Mouse (Mus musculus): Measurements from ENCODE around the gene C130074G19Rik.

The C130074G19Rik gene

DNA sequence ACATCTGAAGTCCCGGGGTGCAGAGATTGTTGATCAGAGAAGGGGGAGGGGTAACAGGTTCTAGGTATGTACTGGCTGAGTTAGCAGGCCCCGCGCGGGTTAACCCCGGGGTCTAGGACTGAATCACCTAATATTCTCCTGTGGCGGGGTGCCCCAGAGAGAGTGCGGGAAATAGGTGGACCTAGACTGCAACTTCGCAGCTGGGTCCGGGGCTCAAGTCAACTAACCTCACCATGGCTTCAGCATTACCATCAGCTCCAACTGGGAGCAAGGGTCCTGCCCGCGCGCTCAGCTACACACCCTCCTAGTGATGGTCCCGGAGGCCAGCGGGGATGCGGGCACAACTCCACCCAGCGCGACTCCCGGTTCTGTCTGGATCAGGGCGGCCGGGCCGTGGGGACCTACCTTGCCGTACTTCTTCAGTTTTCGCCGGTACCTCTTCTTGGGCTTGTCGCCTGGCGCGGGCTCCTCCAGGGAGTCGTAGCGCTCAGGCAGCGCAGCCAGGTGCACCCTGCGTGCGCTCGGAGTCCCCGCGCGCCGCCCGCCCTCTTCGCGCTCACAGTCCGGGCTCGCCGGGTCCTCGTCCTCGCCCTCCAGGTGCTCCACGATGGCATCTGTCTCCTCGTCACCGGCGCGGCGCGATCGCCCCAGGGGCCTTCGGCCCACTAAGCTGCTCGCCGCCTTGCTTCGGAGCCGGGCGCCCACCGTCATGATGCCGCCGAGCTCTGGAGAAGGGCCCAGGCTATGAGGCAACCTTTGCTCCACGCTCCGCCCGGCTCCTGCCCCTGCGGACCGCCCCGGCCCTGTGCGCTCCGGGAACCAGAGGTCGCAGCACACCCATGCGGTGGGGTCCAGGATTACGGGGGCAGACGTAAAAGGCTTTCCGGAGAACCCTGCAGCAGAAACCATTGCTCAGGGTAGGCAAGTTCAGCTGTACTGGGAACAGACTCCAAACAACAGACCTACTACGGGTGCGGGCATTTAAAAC lies at the start of gene C130074G19Rik:
C130074G19Rik (minus strand) TSS at position 938 of the 988 bp plus-strand sequence.
- TF ChIP-seq GATA4 (IDR thresholded peaks at IDR 0.05; ENCODE audit: insufficient replicate concordance, low read length), result no peak

DNA sequence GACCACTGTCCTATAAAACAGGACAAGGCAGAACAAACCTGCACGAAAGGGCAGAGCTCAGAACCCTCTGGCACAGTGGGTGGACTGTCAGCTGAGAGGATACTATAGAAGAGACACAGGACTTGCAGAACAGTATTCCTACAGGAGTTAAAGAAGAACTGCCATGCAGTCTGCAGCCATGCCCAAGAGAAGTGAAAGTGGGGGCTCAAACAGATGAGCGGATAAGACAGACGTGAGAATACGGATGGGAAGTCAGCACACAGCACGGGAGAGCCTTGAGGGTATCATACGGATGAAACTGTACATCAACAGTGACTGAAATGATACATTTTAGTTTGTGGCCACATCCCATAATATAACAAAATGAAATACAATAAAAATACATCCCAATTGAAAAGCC lies 48.1 kb upstream of the C130074G19Rik start:
- TF ChIP-seq GATA4 (IDR thresholded peaks at IDR 0.05; ENCODE audit: insufficient replicate concordance, low read length), result no peak

DNA sequence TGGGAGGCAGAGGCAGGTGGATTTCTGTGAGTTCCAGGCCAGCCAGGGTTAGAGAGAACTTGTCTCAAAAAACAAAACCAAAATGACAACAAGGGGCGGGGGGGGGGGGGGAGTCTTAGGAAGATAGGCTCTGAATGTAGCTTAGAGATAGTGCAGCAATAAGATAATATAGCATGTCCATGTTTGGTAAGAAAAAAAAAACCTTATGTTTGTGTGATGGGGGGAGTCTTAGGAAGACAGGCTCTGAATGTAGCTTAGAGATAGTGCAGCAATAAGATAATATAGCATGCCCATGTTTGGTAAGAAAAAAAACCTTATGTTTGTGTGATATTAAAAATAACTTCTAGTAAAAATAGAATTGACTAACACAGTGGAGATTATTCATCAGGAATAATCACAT lies 45.4 kb upstream of the C130074G19Rik start:
- no peak for TF ChIP-seq GATA4 (IDR thresholded peaks at IDR 0.05; ENCODE audit: insufficient replicate concordance, low read length)

DNA sequence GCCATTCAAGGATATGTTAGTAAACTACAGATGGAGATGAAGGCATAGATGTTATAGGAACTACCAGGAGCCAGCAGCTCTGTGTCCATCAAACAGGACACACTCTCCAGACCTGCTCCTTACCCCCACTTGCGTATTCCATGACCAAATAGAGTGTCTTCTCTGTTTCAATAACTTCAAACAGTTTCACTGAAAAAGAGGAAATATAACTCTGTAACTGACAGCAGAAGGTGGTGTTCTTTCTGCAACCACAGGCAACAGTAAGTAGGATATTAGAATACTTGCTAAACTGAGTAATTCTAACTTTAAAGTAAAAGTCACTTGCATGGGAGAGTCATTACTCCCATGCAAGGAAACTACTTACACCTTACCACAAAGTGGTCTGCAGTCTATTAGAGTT lies 44.9 kb upstream of the C130074G19Rik start:
- no peak for TF ChIP-seq GATA4 (IDR thresholded peaks at IDR 0.05; ENCODE audit: insufficient replicate concordance, low read length)

DNA sequence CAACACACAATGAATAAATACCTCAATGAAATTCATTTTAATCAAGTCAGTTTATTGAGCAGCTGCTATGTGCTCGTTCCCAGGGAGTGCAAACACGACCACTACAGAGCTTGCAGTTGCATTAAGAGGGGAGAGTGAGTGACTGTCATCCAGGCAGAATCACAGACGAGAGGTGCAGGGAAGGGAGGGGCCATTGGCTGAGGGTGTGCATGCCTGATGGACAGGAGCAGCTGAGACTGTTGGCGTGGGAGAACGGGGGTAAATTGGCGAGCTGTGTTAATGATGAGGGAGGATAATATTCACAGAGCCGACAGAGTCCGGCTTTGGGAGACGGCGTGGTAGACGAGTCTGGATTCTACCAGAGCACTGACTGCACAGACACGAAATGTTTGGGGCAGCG lies 39.8 kb upstream of the C130074G19Rik start:
- no peak for TF ChIP-seq GATA4 (IDR thresholded peaks at IDR 0.05; ENCODE audit: insufficient replicate concordance, low read length)

DNA sequence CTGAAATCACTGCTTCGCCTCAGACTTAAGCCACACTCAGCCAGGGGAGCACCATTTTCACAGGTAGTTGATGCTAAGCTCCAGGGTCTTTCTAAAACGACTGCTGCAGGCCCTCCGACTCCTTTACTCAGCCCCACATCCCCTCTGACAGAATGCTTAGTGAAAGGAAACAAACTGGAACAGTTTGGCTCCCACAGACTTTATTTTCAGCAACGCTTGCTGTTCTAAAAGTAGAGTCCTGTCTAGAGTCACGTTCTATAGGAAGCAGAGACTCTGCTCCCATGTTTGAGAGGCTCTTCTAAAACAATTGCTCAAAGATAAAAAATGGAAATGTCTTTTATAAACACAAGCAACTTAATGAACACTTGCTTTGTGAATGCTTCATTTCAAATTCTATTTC lies 37.0 kb upstream of the C130074G19Rik start:
- no peak for TF ChIP-seq GATA4 (IDR thresholded peaks at IDR 0.05; ENCODE audit: insufficient replicate concordance, low read length)

DNA sequence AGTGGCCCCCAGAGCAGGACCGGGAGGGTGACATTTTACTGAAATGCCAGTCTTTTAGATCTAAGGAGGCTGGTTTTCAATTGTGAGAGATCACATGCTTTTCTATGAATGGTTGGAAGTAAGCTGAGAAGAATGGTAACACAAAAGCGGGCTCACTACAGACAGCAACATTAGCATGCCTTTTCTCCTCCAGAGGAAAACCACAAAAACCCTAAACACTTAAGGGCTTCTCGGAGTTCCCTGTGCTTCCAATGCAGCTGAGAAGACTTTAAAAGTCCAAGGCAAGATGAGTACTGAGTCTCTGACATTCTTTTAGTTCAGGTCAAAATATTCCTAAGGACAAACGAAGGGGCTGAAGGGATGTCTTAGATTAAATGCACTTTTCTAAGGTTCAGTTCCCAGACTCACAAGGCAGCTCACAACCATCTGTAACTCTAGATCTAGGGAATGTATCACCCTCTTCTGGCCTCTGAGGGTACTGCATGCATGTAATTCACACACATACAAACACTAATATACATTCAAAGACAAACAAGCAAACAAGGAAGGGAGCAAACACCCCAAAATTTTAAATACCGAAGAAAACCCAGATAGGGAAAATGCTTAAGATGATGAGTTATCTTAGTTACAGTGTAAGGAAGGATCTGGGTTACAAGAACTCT lies 35.3 kb upstream of the C130074G19Rik start:
- no peak for TF ChIP-seq GATA4 (IDR thresholded peaks at IDR 0.05; ENCODE audit: insufficient replicate concordance, low read length)

DNA sequence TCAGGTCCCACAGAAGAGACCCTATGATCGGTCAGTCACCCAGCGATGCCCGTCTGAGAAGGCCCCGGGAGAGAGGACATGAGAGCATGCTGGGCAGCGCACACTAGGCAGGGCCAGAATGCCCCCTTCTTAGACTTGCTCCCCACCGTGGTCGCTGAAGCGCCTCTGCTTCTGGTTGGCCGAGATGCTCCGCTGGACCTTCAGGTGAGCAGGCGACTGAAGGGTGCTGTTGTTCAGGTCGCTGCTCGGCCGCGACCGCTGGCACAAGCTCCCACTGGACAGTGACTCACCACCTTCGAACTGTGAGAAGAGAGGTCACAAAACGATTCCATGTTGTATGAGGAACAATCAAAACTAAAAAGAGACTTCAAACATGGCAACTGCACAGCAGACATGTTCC lies 29.3 kb upstream of the C130074G19Rik start:
- TF ChIP-seq GATA4 (IDR thresholded peaks at IDR 0.05; ENCODE audit: insufficient replicate concordance, low read length), result no peak

DNA sequence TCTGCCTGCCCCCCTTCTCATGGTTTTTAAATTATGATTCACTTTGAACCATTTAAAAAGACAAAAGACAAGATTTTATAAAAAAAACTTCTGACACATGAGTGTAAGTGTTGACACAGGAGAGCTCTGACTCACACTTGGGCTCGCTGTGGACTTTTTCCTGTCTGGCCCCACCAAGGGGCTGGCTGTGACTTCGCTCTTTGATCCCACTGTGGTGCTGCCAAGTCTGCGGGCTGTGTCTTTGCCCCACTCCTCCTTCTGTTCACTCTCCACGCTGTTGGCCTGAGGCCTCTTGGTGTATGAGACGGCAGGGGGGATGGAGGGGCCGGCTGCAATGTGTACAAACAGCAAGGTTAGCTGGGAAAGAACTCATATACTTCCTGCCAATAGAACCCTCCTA lies 28.8 kb upstream of the C130074G19Rik start:
- no peak for TF ChIP-seq GATA4 (IDR thresholded peaks at IDR 0.05; ENCODE audit: insufficient replicate concordance, low read length)

DNA sequence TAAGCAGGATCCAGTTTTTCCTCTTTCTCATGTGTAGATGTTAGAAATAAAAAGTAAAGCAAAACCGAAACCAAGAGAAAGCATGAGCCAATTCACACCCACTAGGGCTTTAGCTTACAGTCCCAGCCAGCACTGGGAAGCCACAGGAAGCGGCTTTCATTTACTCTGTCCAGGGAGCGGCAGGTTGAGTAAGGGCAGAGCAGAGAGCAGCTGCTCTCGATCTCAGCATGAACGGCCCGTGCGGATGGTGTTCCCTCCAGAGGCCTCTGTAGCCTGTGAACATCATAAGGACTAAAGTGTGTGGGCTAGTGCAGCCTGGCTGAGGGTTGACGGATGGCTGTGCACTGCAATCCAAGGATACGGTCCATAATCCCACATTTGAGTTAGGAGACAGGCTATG lies 25.5 kb upstream of the C130074G19Rik start:
- TF ChIP-seq GATA4 (IDR thresholded peaks at IDR 0.05; ENCODE audit: insufficient replicate concordance, low read length), result no peak

DNA sequence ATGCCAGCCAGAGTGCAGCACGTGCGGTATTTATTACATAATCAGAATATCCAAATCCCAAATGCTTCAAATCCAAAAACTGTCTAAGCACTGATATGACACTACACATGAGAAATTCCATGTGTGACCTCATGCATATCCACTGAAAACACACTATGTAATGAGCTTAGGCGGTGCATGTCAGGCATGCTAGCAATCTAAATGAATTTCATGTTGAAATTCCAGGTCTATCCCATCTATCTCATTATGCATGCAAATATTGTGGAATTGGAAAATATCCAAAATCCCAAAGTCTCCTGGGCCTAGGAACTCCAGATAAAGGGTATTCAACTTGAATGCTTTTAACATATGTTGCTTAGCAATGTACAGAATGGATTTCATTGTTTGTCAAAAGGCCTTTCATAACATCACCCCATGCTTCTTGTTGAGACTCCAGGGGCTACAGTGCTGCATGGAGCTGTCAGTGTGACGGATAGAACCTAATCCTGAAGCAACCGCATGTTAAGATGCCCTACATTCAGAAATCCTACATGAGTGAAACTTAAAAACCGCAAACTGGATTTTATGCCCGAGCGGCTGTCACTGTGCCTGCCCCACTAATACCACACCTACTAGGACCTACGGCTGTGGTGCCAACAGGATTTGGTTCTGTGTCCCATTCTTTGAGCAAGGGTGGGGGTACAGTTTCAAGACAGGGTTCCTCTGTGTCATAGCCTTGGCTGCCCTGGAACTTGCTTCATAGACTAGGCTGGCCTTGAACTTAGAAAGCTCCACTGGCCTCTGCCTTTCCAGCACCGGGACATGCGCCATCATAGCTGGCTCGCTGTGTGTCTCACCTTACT lies 23.1 kb upstream of the C130074G19Rik start:
- TF ChIP-seq GATA4 (IDR thresholded peaks at IDR 0.05; ENCODE audit: insufficient replicate concordance, low read length), result no peak

DNA sequence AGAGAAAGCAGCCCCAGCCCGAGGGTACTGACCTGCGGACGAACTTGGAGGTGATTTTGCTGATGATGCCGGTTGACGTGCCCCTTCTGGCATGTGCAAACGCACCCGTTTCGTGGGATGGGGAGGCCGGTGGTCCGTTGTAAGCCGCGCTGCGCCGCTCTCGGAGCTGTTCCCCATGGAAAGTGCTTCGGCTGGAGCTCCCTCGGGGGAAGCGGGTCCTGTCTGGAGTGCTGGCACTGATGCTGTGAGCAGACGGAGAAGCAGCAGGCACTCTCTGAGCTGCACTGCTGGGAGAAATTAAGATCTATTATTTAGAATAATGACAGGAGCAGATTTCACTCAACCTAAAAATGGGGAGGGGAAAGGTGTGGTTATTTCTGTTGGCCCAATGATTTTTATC lies 22.4 kb upstream of the C130074G19Rik start:
- TF ChIP-seq GATA4 (IDR thresholded peaks at IDR 0.05; ENCODE audit: insufficient replicate concordance, low read length), result no peak

DNA sequence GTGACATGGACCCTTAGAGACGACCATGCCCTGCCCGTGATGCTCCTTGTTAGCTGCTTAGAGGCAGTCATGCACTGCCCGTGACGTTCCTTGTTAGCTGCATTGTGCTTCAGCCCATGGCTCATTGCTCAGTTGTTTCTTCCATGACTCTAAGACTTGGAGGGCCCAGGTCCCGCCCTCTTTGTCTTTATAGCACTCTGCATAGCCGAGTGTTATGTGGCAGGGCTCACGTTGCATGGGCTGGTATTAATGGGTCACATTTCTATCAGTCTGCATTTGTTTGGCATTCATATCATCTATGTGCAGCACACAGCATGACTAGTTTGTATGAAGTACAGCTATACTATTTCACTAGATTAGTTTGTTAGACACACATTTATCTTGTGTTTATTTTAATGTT lies 20.7 kb upstream of the C130074G19Rik start:
- no peak for TF ChIP-seq GATA4 (IDR thresholded peaks at IDR 0.05; ENCODE audit: insufficient replicate concordance, low read length)

DNA sequence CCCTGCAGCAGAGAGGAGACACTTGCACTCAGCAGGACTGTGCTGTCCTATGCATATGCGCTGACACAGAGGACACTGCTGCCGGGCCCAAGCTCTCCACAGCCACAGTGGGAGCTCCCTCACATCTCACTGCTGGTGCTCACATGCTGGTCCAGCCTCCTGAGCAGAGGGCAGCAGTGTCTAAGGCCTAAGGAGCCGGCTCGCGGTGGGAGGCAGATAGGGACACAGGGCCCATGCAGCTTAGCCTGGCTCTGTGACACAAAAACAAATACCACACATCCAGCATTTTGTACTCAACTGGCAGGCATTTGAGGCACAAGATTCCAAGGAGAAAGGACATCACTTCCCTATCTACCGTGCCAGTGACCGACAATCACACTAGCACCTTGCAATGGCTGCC lies 19.9 kb upstream of the C130074G19Rik start:
- no peak for TF ChIP-seq GATA4 (IDR thresholded peaks at IDR 0.05; ENCODE audit: insufficient replicate concordance, low read length)

DNA sequence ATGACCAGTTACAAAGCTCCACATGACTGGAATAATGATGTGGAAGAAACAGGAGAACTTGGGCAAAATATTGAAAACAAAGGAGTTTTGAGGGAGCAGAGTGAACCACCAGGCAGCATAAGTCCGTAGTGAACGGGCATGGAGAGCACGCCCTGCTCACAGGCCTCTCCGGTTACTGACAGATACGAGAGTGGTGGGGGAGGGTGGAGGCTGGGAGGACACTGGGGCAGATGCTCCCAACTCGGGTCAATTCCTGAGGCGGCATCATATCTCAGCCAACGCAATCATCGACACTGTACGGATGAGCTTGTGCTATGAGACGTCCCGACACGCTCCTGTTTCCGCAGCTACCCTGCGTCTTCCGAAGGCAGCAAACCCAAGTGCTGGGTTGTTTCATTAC lies 14.3 kb upstream of the C130074G19Rik start:
- TF ChIP-seq GATA4 (IDR thresholded peaks at IDR 0.05; ENCODE audit: insufficient replicate concordance, low read length), result no peak

Measured in liver, adult (tissue).